Mouse (Mus musculus): ENCODE measurements around the gene Cdpf1. TPM values are rescaled to one million over a fixed set of nuclear protein-coding genes. Genes with fewer than 3 reads are reported as not detected.

Gene Cdpf1
- total RNA-seq, 2 experiments from 2014 or later: 34.0 to 43.9 TPM

GRCm38 (mm10) chr15:85765022-85765421 is 46.5 kb downstream of the Cdpf1 start:
- no peak for DNase-seq

- no peak for DNase-seq
Observed at GRCm38 (mm10) chr15:85762761-85763160, 48.7 kb downstream of the Cdpf1 start.

GRCm38 (mm10) chr15:85757768-85758167 is 53.7 kb downstream of the Cdpf1 start:
- no peak for DNase-seq

Other genes starting within 250 kb of the Cdpf1 start
- not detected for gene Wnt7b, start 229.2 kb downstream of the Cdpf1 start, total RNA-seq (2021)
- gene Ppara, start 76.7 kb downstream of the Cdpf1 start, total RNA-seq (2021): 10 to 100 TPM; 11.4 to 19.3 TPM
- under 1 TPM; 0.11 to 0.28 TPM for gene Pkdrej, start 10.0 kb upstream of the Cdpf1 start, total RNA-seq (2021)
- gene Ttc38, start 20.6 kb upstream of the Cdpf1 start, total RNA-seq (2021): 1 to 10 TPM; 2.8 to 3.6 TPM
- under 1 TPM in 1 of 2 experiments, not detected in 1; 0.32 TPM for gene Gtse1, start 48.0 kb upstream of the Cdpf1 start, total RNA-seq (2021)
- 10 to 100 TPM; 10.7 to 13.5 TPM for gene Trmu, start 67.6 kb upstream of the Cdpf1 start, total RNA-seq (2021)
- under 1 TPM; 0.31 to 0.43 TPM for gene Celsr1, start 222.1 kb upstream of the Cdpf1 start, total RNA-seq (2021)
- gene Gramd4, start 246.0 kb upstream of the Cdpf1 start, total RNA-seq (2021): 1 to 10 TPM; 4.2 to 9.7 TPM

All from gastrocnemius, postnatal 25 days (tissue).